Mouse (Mus musculus): ENCODE measurements around the gene Trim67.

DNA sequence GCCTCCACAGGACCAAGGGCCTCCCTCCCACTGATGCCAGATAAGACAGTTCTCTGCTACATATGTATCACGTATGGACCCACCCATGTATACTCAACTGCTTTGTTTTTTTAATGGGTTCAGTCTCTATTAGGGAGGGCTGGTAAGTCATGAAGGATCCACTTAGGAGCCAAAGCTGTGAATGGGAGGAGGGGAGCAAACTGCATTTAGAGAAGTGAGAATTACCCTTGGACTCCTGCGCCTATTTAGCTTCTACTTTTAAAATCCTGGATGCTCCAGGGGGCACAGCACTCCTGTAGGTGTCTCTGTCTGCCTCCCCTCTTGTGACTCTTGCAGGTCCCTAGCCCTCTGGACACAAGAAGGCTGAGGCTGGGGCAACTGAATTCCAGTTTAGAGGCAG is 36.7 kb upstream of the Trim67 start:
- TF ChIP-seq CTCF (IDR thresholded peaks at IDR 0.05; ENCODE audit: borderline replicate concordance, control insufficient read depth, extremely low read depth, insufficient read depth, low read length, poor library complexity) (no peak), POLR2A (IDR thresholded peaks at IDR 0.05; ENCODE audit: control insufficient read depth, extremely low read depth, insufficient read depth, low read length, poor library complexity) (no peak)

Data from thymus, adult 2 months (tissue).